Mouse (Mus musculus) spleen, adult 2 months (tissue): ENCODE measurements around the gene Slc41a1.

ENCODE experiments used
- CTCF ChIP-seq: fragments of 200-500 bp; IDR thresholded peaks from 2 replicates; pipeline ENCODE4 v1.5.1; 2011; ENCODE audit warnings: mild to moderate bottlenecking, inconsistent platforms; ENCODE audit not compliant: insufficient read depth, insufficient read length, insufficient replicate concordance; ENCODE audit errors: extremely low read depth
- POLR2A ChIP-seq: fragments of 200-500 bp; IDR thresholded peaks from 2 replicates; pipeline ENCODE4 v1.6.1; 2011; ENCODE audit warnings: low read depth, low read length, inconsistent platforms

- TF ChIP-seq POLR2A = no peak
- TF ChIP-seq CTCF = no peak
Measured at GRCm38 (mm10) chr1:131809651-131810050, 17.6 kb upstream of the Slc41a1 start.
